Mouse (Mus musculus) forebrain, embryonic 12.5 days (tissue): ENCODE measurements around the gene Ass1. TPM values are rescaled to one million over a fixed set of nuclear protein-coding genes. Genes with fewer than 3 reads are reported as not detected.
"Not testable (repeated sequence)": the region's sequence is repeated elsewhere in the genome, so short reads cannot be mapped to it uniquely, and the experiment has no call there.

Source experiments
- ATAC-seq: fragments of 200-750 bp; cut with Nextera tagmentation; 2 replicates; pipeline ENCODE4 v1.8.0; 2017; ENCODE audit warnings: moderate TSS enrichment; ENCODE audit not compliant: low FRiP score
- H3K27ac ChIP-seq: fragments of 300-500 bp; sonication (generic); 2 replicates; pipeline ENCODE4 v1.5.1; 2016; ENCODE audit warnings: mild to moderate bottlenecking
- H3K27me3 ChIP-seq: fragments of 300-500 bp; sonication (generic); 2 replicates; pipeline ENCODE4 v1.6.1; 2016; ENCODE audit warnings: mild to moderate bottlenecking
- H3K36me3 ChIP-seq: fragments of 300-500 bp; sonication (generic); replicated peaks from 2 replicates; pipeline ENCODE4 v1.6.1; 2016; ENCODE audit warnings: mild to moderate bottlenecking
- H3K4me1 ChIP-seq: fragments of 300-500 bp; sonication (generic); 2 replicates; pipeline ENCODE4 v1.6.1; 2016
- H3K4me2 ChIP-seq: fragments of 300-500 bp; sonication (generic); 2 replicates; pipeline ENCODE4 v1.6.1; 2016; ENCODE audit warnings: mild to moderate bottlenecking, moderate library complexity
- H3K4me3 ChIP-seq: fragments of 300-500 bp; sonication (generic); replicated peaks from 2 replicates; pipeline ENCODE4 v1.5.1; 2016; ENCODE audit warnings: mild to moderate bottlenecking
- H3K9ac ChIP-seq: fragments of 300-500 bp; sonication (generic); 2 replicates; pipeline ENCODE4 v1.6.1; 2016; ENCODE audit warnings: mild to moderate bottlenecking
- H3K9me3 ChIP-seq: fragments of 300-500 bp; sonication (generic); 2 replicates; pipeline ENCODE4 v1.6.1; 2016
- WGBS: fragments of 180-500 bp; shearing (Covaris S2); methylation state at CpG from one replicate; pipeline ENCODE4 v1.1.7; 2016; 5-methylcytosine and 5-hydroxymethylcytosine counted together
- polyA plus RNA-seq: library from polyadenylated mRNA; unstranded; fragments of >200 nt; fragmentation: Nextera tagmentation; extraction: Ambion mirVana; gene quantifications from 2 replicates; pipeline ENCODE4 v1.2.1, GENCODE M21; 2016

Gene Ass1
- polyA plus RNA-seq, 1 experiment from 2014 or later: 4.9 TPM

GRCm38 (mm10) chr2:31524641-31525040, 54.6 kb downstream of the Ass1 start:
- 78% methylated on average over 5 of the region's 5 CpGs for WGBS
- Histone ChIP-seq H3K9ac (no peak overlapping the region), H3K27ac (no peak overlapping the region), H3K4me3 (no peak overlapping the region), H3K4me2 (no peak overlapping the region), H3K27me3 (peaks cover 56% of the 10 kb centered on the region), H3K36me3 (no peaks in the 10 kb centered on the region), H3K4me1 (peaks cover 13% of the 10 kb centered on the region; the same call in 1 of the 2 replicates), H3K9me3 (no peaks in the 10 kb centered on the region)
- no peak for ATAC-seq

GRCm38 (mm10) chr2:31525778-31526177, 55.8 kb downstream of the Ass1 start:
- WGBS: 12% methylated on average over 10 of the region's 10 CpGs
- Histone ChIP-seq H3K4me3 (no peak overlapping the region), H3K9ac (no peak overlapping the region), H3K9me3 (no peaks in the 10 kb centered on the region), H3K36me3 (no peaks in the 10 kb centered on the region), H3K27me3 (peaks cover 64% of the 10 kb centered on the region), H3K27ac (no peak overlapping the region), H3K4me2 (no peak overlapping the region), H3K4me1 (peaks cover 13% of the 10 kb centered on the region; the same call in 1 of the 2 replicates)
- ATAC-seq: peak; percentile 53; the same call in 1 of the 2 replicates

- 77% methylated on average over 5 of the region's 5 CpGs for WGBS
- no peak overlapping the region for H3K4me3 ChIP-seq
- H3K4me1 ChIP-seq: peaks cover 13% of the 10 kb centered on the region; the same call in 1 of the 2 replicates
- ATAC-seq: no peak
- H3K9ac ChIP-seq: no peak overlapping the region
- H3K4me2 ChIP-seq: no peak overlapping the region
- peaks cover 77% of the 10 kb centered on the region for H3K27me3 ChIP-seq
- no peaks in the 10 kb centered on the region for H3K9me3 ChIP-seq
- H3K27ac ChIP-seq: no peak overlapping the region
- H3K36me3 ChIP-seq: no peaks in the 10 kb centered on the region
Measured at GRCm38 (mm10) chr2:31530201-31530600, 60.2 kb downstream of the Ass1 start.

GRCm38 (mm10) chr2:31537054-31537453, 67.0 kb downstream of the Ass1 start:
- 45% methylated on average over 5 of the region's 5 CpGs for WGBS
- H3K9ac ChIP-seq: no peak overlapping the region
- H3K4me1 ChIP-seq: peaks cover 4% of the 10 kb centered on the region; the same call in 1 of the 2 replicates
- H3K27me3 ChIP-seq: peaks cover 69% of the 10 kb centered on the region
- no peak overlapping the region for H3K4me2 ChIP-seq
- peak; percentile 53; the same call in 1 of the 2 replicates for ATAC-seq
- no peaks in the 10 kb centered on the region for H3K36me3 ChIP-seq
- no peak overlapping the region for H3K27ac ChIP-seq
- no peak overlapping the region for H3K4me3 ChIP-seq
- no peaks in the 10 kb centered on the region for H3K9me3 ChIP-seq

GRCm38 (mm10) chr2:31538745-31539144, 68.7 kb downstream of the Ass1 start:
- no peak overlapping the region for H3K4me3 ChIP-seq
- H3K36me3 ChIP-seq: no peaks in the 10 kb centered on the region
- peaks cover 4% of the 10 kb centered on the region; the same call in 1 of the 2 replicates for H3K4me1 ChIP-seq
- 75% methylated on average over 5 of the region's 5 CpGs for WGBS
- no peak overlapping the region for H3K27ac ChIP-seq
- ATAC-seq: no peak
- H3K9ac ChIP-seq: no peak overlapping the region
- H3K27me3 ChIP-seq: peaks cover 68% of the 10 kb centered on the region
- no peaks in the 10 kb centered on the region for H3K9me3 ChIP-seq
- H3K4me2 ChIP-seq: no peak overlapping the region

GRCm38 (mm10) chr2:31541581-31541980, 71.6 kb downstream of the Ass1 start:
- Histone ChIP-seq H3K9me3 (no peaks in the 10 kb centered on the region), H3K4me1 (peaks cover 12% of the 10 kb centered on the region; the same call in 1 of the 2 replicates), H3K9ac (no peak overlapping the region), H3K27ac (no peak overlapping the region), H3K27me3 (peaks cover 61% of the 10 kb centered on the region), H3K36me3 (no peaks in the 10 kb centered on the region), H3K4me3 (no peak overlapping the region), H3K4me2 (no peak overlapping the region)
- no peak for ATAC-seq
- WGBS: 84% methylated on average over 5 of the region's 5 CpGs

- Histone ChIP-seq H3K4me2 (no peak overlapping the region), H3K36me3 (no peaks in the 10 kb centered on the region), H3K9ac (no peak overlapping the region), H3K9me3 (no peaks in the 10 kb centered on the region), H3K4me1 (peaks cover 21% of the 10 kb centered on the region; the same call in 1 of the 2 replicates), H3K27me3 (peaks cover 37% of the 10 kb centered on the region), H3K4me3 (no peak overlapping the region), H3K27ac (no peak overlapping the region)
- 42% methylated on average over 11 of the region's 11 CpGs for WGBS
- no peak for ATAC-seq
Measured at GRCm38 (mm10) chr2:31547726-31548125, 77.7 kb downstream of the Ass1 start.

GRCm38 (mm10) chr2:31550503-31550902, 80.5 kb downstream of the Ass1 start:
- 81% methylated on average over 3 of the region's 3 CpGs for WGBS
- no peak for ATAC-seq
- Histone ChIP-seq H3K9me3 (0 out of 2 replicates have a peak, but pooled peaks cover 5% of the 10 kb centered on the region), H3K4me2 (no peak overlapping the region), H3K4me1 (peaks cover 13% of the 10 kb centered on the region; the same call in 1 of the 2 replicates), H3K4me3 (no peak overlapping the region), H3K27me3 (peaks cover 25% of the 10 kb centered on the region), H3K27ac (no peak overlapping the region), H3K9ac (no peak overlapping the region), H3K36me3 (no peaks in the 10 kb centered on the region)

GRCm38 (mm10) chr2:31551351-31551750, 81.3 kb downstream of the Ass1 start:
- H3K4me1 ChIP-seq: peaks cover 13% of the 10 kb centered on the region; the same call in 1 of the 2 replicates
- H3K9ac ChIP-seq, H3K9me3 ChIP-seq, ATAC-seq, H3K27ac ChIP-seq, H3K36me3 ChIP-seq, H3K4me3 ChIP-seq, H3K4me2 ChIP-seq: not testable (repeated sequence)
- WGBS: 85% methylated on average over 1 of the region's 3 CpGs
- peaks cover 21% of the 10 kb centered on the region for H3K27me3 ChIP-seq

GRCm38 (mm10) chr2:31551971-31552370, 82.0 kb downstream of the Ass1 start:
- Histone ChIP-seq H3K4me1 (peaks cover 13% of the 10 kb centered on the region; the same call in 1 of the 2 replicates), H3K36me3 (no peaks in the 10 kb centered on the region), H3K9me3 (0 out of 2 replicates have a peak, but pooled peaks cover 5% of the 10 kb centered on the region), H3K9ac (no peak overlapping the region), H3K4me3 (no peak overlapping the region), H3K27ac (no peak overlapping the region), H3K27me3 (peaks cover 14% of the 10 kb centered on the region; the same call in 1 of the 2 replicates), H3K4me2 (no peak overlapping the region)
- ATAC-seq: no peak
- WGBS: 87% methylated on average over 10 of the region's 10 CpGs

- Histone ChIP-seq H3K36me3 (no peaks in the 10 kb centered on the region), H3K4me1 (no peaks in the 10 kb centered on the region), H3K4me2 (no peak overlapping the region), H3K27ac (no peak overlapping the region), H3K4me3 (no peak overlapping the region), H3K9me3 (0 out of 2 replicates have a peak, but pooled peaks cover 5% of the 10 kb centered on the region), H3K9ac (no peak overlapping the region), H3K27me3 (peaks cover 4% of the 10 kb centered on the region; the same call in 1 of the 2 replicates)
- ATAC-seq: no peak
- 81% methylated on average over 5 of the region's 5 CpGs for WGBS
Measured at GRCm38 (mm10) chr2:31554619-31555018, 84.6 kb downstream of the Ass1 start.
